Mouse (Mus musculus): ENCODE measurements around the gene Gnb3. TPM values are rescaled to one million over a fixed set of nuclear protein-coding genes. Genes with fewer than 3 reads are reported as not detected.
"Not testable (repeated sequence)": the region's sequence is repeated elsewhere in the genome, so short reads cannot be mapped to it uniquely, and the experiment has no call there.

Gene Gnb3
- polyA plus RNA-seq, 1 experiment, result 4.0 TPM

DNA sequence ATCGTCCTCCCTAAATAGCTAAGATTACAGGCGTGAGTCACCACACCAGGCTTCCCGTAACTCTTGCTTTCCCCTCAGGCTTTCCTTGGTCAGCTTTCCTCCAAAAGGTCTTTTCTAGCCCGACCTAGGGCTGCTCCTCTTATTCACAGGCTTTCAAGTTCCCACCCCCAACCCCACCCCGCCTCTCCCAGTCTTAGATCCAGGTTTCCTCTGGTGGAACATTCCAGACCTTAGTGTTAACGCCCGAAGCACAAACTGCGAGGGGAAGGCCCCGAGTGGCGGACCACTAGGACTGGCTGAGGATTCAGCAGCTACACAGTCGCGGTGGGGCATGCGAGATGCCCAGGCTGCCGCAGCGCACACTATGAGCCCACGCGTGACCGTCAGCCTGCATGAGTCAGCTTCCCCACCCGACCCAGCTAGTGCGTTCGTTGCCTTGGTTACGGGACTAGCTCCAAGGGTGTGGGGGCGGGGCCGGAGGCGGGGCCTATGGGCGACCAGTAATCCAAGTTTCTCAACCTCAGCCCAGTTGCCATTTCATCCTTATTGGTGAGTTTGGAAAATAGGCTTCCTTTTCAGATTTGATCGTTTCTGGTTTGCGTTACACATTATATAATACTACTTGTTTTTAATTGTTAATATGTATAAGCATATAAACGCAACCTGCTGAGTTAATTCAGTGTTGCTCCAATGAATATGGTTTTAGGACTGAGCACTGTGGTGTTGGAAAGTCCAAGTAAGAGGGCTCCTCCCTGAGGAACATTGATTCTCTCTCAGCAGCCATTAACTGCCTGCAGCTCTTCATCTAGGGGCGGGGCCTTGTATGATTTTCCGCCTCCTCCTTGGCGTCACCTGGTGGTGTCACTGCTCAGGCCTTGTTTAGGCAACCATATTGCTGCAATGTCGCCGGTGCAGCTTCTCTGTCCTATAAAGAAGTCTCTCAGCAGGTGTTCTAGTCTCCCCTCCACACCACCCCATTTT is 34.4 kb downstream of the Gnb3 start:
- Histone ChIP-seq H3K27me3 (ENCODE audit: control insufficient read depth, insufficient read depth, low read length) (no peaks in the 10 kb centered on the region), H3K4me3 (ENCODE audit: control insufficient read depth, insufficient read depth, low read length) (peak overlapping the region; percentile 24), H3K4me1 (replicated peaks; ENCODE audit: control insufficient read depth, insufficient read depth, low read length) (peaks cover 18% of the 10 kb centered on the region), H3K36me3 (ENCODE audit: control insufficient read depth, insufficient read depth, low read length) (no peaks in the 10 kb centered on the region), H3K27ac (ENCODE audit: control insufficient read depth, insufficient read depth, low read length) (no peak overlapping the region; the same call in 1 of the 2 replicates)
- 14% methylated on average over 34 of the region's 34 CpGs for WGBS
- TF ChIP-seq POLR2A (IDR thresholded peaks at IDR 0.05; ENCODE audit: control insufficient read depth, extremely low read depth, insufficient read depth, low read length, poor library complexity), result no peak
- TF ChIP-seq CTCF (IDR thresholded peaks at IDR 0.05; ENCODE audit: borderline replicate concordance, control insufficient read depth, extremely low read depth, insufficient read depth, low read length, poor library complexity), result no peak
- DNase-seq, result peak; percentile 66

DNA sequence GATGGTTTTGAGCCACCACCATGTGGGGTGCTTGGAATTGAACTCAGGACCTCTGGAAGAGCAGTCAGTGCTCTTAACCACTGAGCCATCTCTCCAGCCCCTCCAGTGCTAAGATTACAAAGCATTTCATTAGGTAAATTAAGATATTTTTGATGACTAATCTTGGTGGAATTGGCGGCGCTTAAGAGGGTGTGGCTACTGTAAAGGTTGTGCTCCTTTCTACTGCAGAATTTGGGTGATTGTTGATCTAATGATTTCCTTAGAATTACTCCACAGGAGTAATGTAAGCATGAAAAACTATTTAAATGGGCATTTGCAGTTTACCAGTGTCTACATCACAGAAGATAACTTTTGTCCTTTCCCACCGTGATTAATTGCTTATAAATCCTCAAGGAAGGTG is 35.7 kb downstream of the Gnb3 start:
- 93% methylated on average over 3 of the region's 3 CpGs for WGBS
- DNase-seq, result no peak
- peaks cover 11% of the 10 kb centered on the region for H3K4me1 ChIP-seq (replicated peaks; ENCODE audit: control insufficient read depth, insufficient read depth, low read length)
- H3K4me3 ChIP-seq (ENCODE audit: control insufficient read depth, insufficient read depth, low read length), result no peak overlapping the region
- H3K27ac ChIP-seq (ENCODE audit: control insufficient read depth, insufficient read depth, low read length), result no peak overlapping the region
- no peaks in the 10 kb centered on the region for H3K27me3 ChIP-seq (ENCODE audit: control insufficient read depth, insufficient read depth, low read length)
- no peaks in the 10 kb centered on the region for H3K36me3 ChIP-seq (ENCODE audit: control insufficient read depth, insufficient read depth, low read length)
- TF ChIP-seq CTCF (IDR thresholded peaks at IDR 0.05; ENCODE audit: borderline replicate concordance, control insufficient read depth, extremely low read depth, insufficient read depth, low read length, poor library complexity) (no peak), POLR2A (IDR thresholded peaks at IDR 0.05; ENCODE audit: control insufficient read depth, extremely low read depth, insufficient read depth, low read length, poor library complexity) (no peak)

DNA sequence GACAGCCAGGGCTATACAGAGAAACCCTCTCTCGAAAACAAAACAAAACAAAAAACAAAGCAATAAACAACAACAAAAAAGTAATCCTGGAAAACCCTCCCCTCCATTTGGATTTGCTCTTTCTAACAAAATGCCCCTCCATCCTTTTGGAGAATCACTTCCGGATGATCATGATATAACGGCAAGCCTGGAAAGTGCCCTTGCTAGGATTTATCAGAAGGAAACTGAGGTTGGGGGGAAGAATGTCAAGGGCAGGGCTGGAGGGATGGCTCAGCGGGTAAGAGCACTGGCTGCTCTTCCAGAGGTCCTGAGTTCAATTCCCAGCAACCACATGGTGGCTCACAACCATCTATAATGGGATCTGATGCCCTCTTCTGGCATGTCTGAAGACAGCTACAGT is 36.4 kb downstream of the Gnb3 start:
- WGBS, result 95% methylated on average over 4 of the region's 4 CpGs
- not testable (repeated sequence) for H3K36me3 ChIP-seq (ENCODE audit: control insufficient read depth, insufficient read depth, low read length)

DNA sequence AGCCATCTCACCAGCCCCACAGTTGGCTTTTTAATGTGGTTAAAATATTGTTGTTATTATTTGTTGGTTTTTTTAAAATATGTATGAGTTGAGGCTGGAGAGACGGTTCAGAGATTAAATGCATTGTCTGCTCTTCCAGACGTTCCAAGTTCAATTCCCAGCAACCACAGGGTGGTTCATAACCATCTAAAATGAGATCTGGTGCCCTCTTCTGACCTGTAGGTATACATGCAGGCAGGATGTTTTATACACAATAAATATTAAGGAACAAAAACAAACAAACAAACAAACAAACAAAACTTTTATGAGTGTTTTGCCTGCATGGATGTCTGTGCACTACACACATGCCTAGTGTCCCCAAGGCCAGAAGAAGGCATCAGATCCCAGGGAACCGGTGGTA is 37.0 kb downstream of the Gnb3 start:
- H3K36me3 ChIP-seq (ENCODE audit: control insufficient read depth, insufficient read depth, low read length), result no peaks in the 10 kb centered on the region
- 92% methylated on average over 3 of the region's 3 CpGs for WGBS
- no peak for DNase-seq

More for the DNA sequence above, 36.4 kb downstream of the Gnb3 start:
- not testable (repeated sequence) for H3K4me3 ChIP-seq (ENCODE audit: control insufficient read depth, insufficient read depth, low read length); H3K4me1 ChIP-seq (replicated peaks; ENCODE audit: control insufficient read depth, insufficient read depth, low read length); DNase-seq; H3K27ac ChIP-seq (ENCODE audit: control insufficient read depth, insufficient read depth, low read length); H3K27me3 ChIP-seq (ENCODE audit: control insufficient read depth, insufficient read depth, low read length)

DNA sequence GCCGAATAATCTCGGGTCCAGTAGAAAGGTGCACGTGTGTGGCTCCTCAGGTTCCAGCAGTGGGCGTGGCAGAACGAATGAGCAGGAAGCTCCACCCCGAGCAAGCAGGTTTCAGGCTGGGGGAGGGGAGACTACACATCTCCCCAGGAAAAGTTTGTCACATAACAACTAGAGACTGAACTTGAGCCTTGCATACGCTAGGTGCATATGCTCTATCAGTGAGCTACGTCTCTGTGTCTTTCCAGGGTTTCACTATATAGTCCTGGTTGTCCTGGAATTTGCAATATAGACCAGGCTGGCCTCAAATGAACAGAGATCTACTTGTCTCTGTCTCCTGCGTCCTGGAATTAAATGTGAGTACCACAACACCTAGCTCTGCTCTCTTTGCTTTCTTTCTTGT is 37.7 kb downstream of the Gnb3 start:
- not testable (repeated sequence) for H3K27me3 ChIP-seq (ENCODE audit: control insufficient read depth, insufficient read depth, low read length); H3K4me3 ChIP-seq (ENCODE audit: control insufficient read depth, insufficient read depth, low read length); H3K4me1 ChIP-seq (replicated peaks; ENCODE audit: control insufficient read depth, insufficient read depth, low read length); H3K27ac ChIP-seq (ENCODE audit: control insufficient read depth, insufficient read depth, low read length); H3K36me3 ChIP-seq (ENCODE audit: control insufficient read depth, insufficient read depth, low read length); DNase-seq
- 45% methylated on average over 6 of the region's 9 CpGs for WGBS

More for the DNA sequence above, 37.0 kb downstream of the Gnb3 start:
- H3K4me1 ChIP-seq (replicated peaks; ENCODE audit: control insufficient read depth, insufficient read depth, low read length), result peaks cover 3% of the 10 kb centered on the region
- H3K27ac ChIP-seq (ENCODE audit: control insufficient read depth, insufficient read depth, low read length), result no peak overlapping the region
- TF ChIP-seq POLR2A (IDR thresholded peaks at IDR 0.05; ENCODE audit: control insufficient read depth, extremely low read depth, insufficient read depth, low read length, poor library complexity) (no peak), CTCF (IDR thresholded peaks at IDR 0.05; ENCODE audit: borderline replicate concordance, control insufficient read depth, extremely low read depth, insufficient read depth, low read length, poor library complexity) (no peak)
- no peak overlapping the region for H3K4me3 ChIP-seq (ENCODE audit: control insufficient read depth, insufficient read depth, low read length)
- no peaks in the 10 kb centered on the region for H3K27me3 ChIP-seq (ENCODE audit: control insufficient read depth, insufficient read depth, low read length)

DNA sequence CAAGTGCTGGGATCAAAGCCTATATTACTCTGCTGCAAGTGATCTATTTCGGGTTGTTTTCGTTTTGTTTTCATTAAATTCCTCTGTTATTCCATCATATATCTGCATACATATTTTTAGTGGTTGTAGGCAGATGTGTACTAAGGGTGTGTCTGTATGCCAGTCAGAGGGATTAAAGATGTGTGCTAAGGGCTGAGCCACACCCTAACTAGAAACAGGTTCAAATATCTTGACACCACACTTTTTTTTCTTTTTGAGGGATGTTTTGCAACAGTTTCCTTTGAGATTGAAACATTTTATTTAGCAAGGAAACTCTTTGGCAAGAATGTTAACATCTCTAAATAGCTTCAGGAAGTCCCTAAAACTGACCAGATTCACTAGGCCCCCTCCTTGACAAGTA is 43.9 kb downstream of the Gnb3 start:
- 89% methylated on average over 2 of the region's 2 CpGs for WGBS
- no peaks in the 10 kb centered on the region for H3K27me3 ChIP-seq (ENCODE audit: control insufficient read depth, insufficient read depth, low read length)
- H3K4me3 ChIP-seq (ENCODE audit: control insufficient read depth, insufficient read depth, low read length), result no peak overlapping the region
- no peaks in the 10 kb centered on the region for H3K36me3 ChIP-seq (ENCODE audit: control insufficient read depth, insufficient read depth, low read length)
- no peak overlapping the region for H3K27ac ChIP-seq (ENCODE audit: control insufficient read depth, insufficient read depth, low read length)
- TF ChIP-seq POLR2A (IDR thresholded peaks at IDR 0.05; ENCODE audit: control insufficient read depth, extremely low read depth, insufficient read depth, low read length, poor library complexity) (no peak), CTCF (IDR thresholded peaks at IDR 0.05; ENCODE audit: borderline replicate concordance, control insufficient read depth, extremely low read depth, insufficient read depth, low read length, poor library complexity) (no peak)
- DNase-seq, result no peak
- no peaks in the 10 kb centered on the region for H3K4me1 ChIP-seq (replicated peaks; ENCODE audit: control insufficient read depth, insufficient read depth, low read length)

DNA sequence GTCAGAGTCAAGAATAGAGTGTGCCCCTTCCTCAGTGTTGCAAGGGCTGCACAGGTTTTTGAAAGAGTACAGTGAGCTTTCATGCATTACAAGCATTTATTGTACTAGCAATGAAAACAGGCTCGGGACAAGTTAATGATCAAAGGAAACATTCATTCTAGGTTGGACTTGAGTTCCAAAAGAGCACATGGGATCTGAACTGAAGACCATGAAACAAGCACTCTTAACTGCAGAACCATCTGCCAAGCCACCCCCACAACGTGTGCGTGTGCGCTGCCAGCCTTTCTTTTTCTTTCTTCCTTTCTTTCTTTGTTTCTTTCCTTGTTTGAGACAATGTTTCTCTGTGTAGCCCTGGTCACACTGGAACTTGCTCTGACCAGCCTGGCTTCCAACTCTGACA is 44.3 kb downstream of the Gnb3 start:
- H3K4me3 ChIP-seq (ENCODE audit: control insufficient read depth, insufficient read depth, low read length), result no peak overlapping the region
- TF ChIP-seq POLR2A (IDR thresholded peaks at IDR 0.05; ENCODE audit: control insufficient read depth, extremely low read depth, insufficient read depth, low read length, poor library complexity), result no peak
- TF ChIP-seq CTCF (IDR thresholded peaks at IDR 0.05; ENCODE audit: borderline replicate concordance, control insufficient read depth, extremely low read depth, insufficient read depth, low read length, poor library complexity), result no peak
- DNase-seq, result no peak
- H3K27ac ChIP-seq (ENCODE audit: control insufficient read depth, insufficient read depth, low read length), result no peak overlapping the region
- 89% methylated on average over 4 of the region's 4 CpGs for WGBS
- no peaks in the 10 kb centered on the region for H3K27me3 ChIP-seq (ENCODE audit: control insufficient read depth, insufficient read depth, low read length)
- no peaks in the 10 kb centered on the region for H3K4me1 ChIP-seq (replicated peaks; ENCODE audit: control insufficient read depth, insufficient read depth, low read length)
- no peaks in the 10 kb centered on the region for H3K36me3 ChIP-seq (ENCODE audit: control insufficient read depth, insufficient read depth, low read length)
